Mouse (Mus musculus): ENCODE measurements around the gene Sel1l. TPM values are rescaled to one million over a fixed set of nuclear protein-coding genes. Genes with fewer than 3 reads are reported as not detected.
A peak's percentile ranks its signal among the peaks of the same experiment; 100 is the strongest.
"Not testable (repeated sequence)": the region's sequence is repeated elsewhere in the genome, so short reads cannot be mapped to it uniquely, and the experiment has no call there.

Sel1l gene
- polyA plus RNA-seq, 1 experiment from 2014 or later, result 89.3 TPM

DNA sequence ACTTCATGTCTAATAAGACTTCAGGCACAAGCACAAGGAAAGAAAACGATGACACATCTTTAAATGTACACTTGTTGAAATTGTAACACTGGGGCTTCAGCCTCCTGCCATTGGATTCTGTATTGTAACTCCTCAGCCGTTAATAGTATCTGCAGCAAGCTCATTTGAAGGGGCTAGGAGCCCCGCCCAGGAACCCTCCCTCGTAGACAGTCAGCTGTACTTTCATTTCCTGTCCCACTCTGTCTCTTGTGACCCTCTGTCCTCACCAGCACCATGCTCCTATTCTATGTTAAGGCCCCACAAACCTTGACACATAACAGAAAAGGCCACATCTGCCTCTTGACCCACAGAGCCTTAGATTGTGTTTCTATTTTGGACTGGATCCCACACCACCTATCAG lies 57.1 kb downstream of the Sel1l start:
- Histone ChIP-seq H3K4me2 (replicated peaks; ENCODE audit: low read depth, low read length) (no peak overlapping the region), H3K27ac (ENCODE audit: low read depth, low read length) (no peak overlapping the region), H3K9me3 (ENCODE audit: control insufficient read depth, low read length) (no peaks in the 10 kb centered on the region), H3K4me1 (ENCODE audit: control insufficient read depth, insufficient read depth, low read length) (no peaks in the 10 kb centered on the region), H3K36me3 (ENCODE audit: control insufficient read depth, insufficient read depth, low read length) (no peaks in the 10 kb centered on the region), H3K9ac (ENCODE audit: low read depth, low read length) (no peak overlapping the region), H3K4me3 (ENCODE audit: low read length) (no peak overlapping the region), H3K27me3 (ENCODE audit: control insufficient read depth, insufficient read depth, low read length) (no peaks in the 10 kb centered on the region)
- ATAC-seq (ENCODE audit: low FRiP score, low TSS enrichment), result no peak
- WGBS, result 57% methylated on average over 4 of the region's 4 CpGs

DNA sequence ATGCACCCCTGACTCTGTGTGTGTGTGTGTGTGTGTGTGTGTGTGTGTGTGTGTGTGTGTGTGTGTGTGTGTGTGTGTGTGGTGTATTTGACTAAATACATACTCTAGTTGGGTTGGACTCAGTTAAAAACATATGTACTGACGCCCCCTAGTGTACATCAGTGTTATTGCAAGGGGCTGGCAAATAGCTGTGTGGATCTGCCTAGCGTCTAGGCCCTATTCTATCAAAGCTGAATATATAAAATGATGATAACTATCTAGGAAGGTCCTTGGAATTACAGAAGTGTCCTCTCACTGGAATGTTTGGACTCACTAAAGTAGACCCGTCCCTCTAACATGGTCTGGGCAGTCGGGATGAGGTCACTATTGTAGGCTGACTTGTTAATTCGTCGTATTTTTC lies 59.2 kb downstream of the Sel1l start:
- WGBS, result 53% methylated on average over 6 of the region's 6 CpGs

DNA sequence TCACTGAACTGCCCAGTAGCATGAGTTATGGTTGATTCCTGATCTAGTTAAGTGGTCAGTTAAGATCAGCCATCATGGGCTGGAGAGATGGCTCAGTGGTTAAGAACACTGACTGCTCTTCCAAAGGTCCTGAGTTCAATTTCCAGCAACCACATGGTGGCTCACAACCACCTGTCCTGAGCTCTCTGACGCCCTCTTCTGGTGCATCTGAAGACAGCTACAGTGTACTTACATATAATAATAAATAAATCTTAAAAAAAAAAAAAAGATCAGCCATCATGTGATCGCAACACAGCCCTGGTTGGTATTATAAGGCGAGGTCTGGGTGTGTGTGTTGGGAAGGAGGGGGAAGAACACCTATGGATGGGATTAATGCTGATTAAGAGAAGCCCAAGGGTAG lies 60.5 kb downstream of the Sel1l start:
- ATAC-seq (ENCODE audit: low FRiP score, low TSS enrichment); H3K4me3 ChIP-seq (ENCODE audit: low read length); H3K9ac ChIP-seq (ENCODE audit: low read depth, low read length); H3K27ac ChIP-seq (ENCODE audit: low read depth, low read length); H3K4me1 ChIP-seq (ENCODE audit: control insufficient read depth, insufficient read depth, low read length); H3K9me3 ChIP-seq (ENCODE audit: control insufficient read depth, low read length); H3K36me3 ChIP-seq (ENCODE audit: control insufficient read depth, insufficient read depth, low read length); H3K27me3 ChIP-seq (ENCODE audit: control insufficient read depth, insufficient read depth, low read length); H3K4me2 ChIP-seq (replicated peaks; ENCODE audit: low read depth, low read length): not testable (repeated sequence)
- 65% methylated on average over 3 of the region's 3 CpGs for WGBS

More for the DNA sequence above, 59.2 kb downstream of the Sel1l start:
- H3K9ac ChIP-seq (ENCODE audit: low read depth, low read length), result no peak overlapping the region
- H3K4me1 ChIP-seq (ENCODE audit: control insufficient read depth, insufficient read depth, low read length), result no peaks in the 10 kb centered on the region
- ATAC-seq (ENCODE audit: low FRiP score, low TSS enrichment), result peak; percentile 36; the same call in 1 of the 2 replicates
- no peak overlapping the region for H3K27ac ChIP-seq (ENCODE audit: low read depth, low read length)
- no peak overlapping the region for H3K4me2 ChIP-seq (replicated peaks; ENCODE audit: low read depth, low read length)
- no peaks in the 10 kb centered on the region for H3K36me3 ChIP-seq (ENCODE audit: control insufficient read depth, insufficient read depth, low read length)
- H3K27me3 ChIP-seq (ENCODE audit: control insufficient read depth, insufficient read depth, low read length), result no peaks in the 10 kb centered on the region
- no peaks in the 10 kb centered on the region for H3K9me3 ChIP-seq (ENCODE audit: control insufficient read depth, low read length)
- H3K4me3 ChIP-seq (ENCODE audit: low read length), result no peak overlapping the region

DNA sequence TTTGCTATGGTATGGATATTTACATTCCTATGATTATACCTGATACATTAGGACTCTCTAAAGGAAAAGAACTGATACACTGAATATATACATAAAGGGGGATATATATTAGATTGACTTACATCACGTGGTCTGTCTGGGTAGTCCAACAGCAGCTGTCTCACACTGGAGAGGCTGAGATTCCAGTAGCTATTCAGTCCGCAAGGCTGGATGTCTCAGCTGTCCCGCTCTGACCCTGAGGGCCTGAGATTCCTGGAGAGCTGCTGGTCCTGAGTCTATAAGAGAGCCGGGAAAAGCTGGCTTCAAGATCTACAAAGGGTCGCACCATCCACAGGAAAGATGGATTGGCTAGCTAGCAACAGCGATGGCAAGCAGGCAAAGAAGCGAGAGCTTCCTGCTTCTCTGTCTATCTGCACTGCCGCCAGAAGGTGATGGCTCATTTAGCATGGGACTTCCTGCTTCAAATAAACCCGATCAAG lies 61.0 kb downstream of the Sel1l start, which contains the start of gene Ston2:
Gene Ston2, minus strand, starts transcription at position 429 of the 479 bp plus-strand sequence.
- 58% methylated on average over 9 of the region's 9 CpGs for WGBS
- no peaks in the 10 kb centered on the region for H3K4me1 ChIP-seq (ENCODE audit: control insufficient read depth, insufficient read depth, low read length)
- no peak within 1 kb of the TSS for H3K27ac ChIP-seq (ENCODE audit: low read depth, low read length)
- H3K4me3 ChIP-seq (ENCODE audit: low read length), result no peak within 1 kb of the TSS
- ATAC-seq (ENCODE audit: low FRiP score, low TSS enrichment), result no peak
- H3K36me3 ChIP-seq (ENCODE audit: control insufficient read depth, insufficient read depth, low read length), result no peaks in the 10 kb centered on the region
- no peaks in the 10 kb centered on the region for H3K9me3 ChIP-seq (ENCODE audit: control insufficient read depth, low read length)
- H3K9ac ChIP-seq (ENCODE audit: low read depth, low read length), result no peak within 1 kb of the TSS
- no peak within 1 kb of the TSS for H3K4me2 ChIP-seq (replicated peaks; ENCODE audit: low read depth, low read length)
- H3K27me3 ChIP-seq (ENCODE audit: control insufficient read depth, insufficient read depth, low read length), result no peaks in the 10 kb centered on the region

DNA sequence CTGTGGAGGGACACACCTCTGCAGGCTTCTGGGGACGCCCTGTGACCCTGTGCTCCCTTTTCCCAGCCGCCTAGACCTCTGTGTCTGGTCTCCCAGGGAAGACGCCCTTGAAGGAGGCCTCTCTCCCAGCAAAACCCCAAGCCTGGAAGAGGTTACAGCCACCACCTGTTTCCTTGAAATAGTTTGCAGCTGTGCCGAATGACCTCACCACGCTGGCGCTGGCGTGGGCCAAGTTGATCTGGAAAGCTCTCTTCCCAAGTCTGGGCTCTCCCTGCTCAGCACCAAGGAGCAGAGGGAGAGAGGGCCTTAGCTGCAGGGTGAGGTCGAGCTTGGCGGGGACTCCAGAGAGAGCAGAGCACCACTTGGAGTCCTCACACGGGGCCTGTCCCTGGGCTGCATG lies 62.6 kb downstream of the Sel1l start:
- no peak for ATAC-seq (ENCODE audit: low FRiP score, low TSS enrichment)
- no peak overlapping the region for H3K9ac ChIP-seq (ENCODE audit: low read depth, low read length)
- no peaks in the 10 kb centered on the region for H3K36me3 ChIP-seq (ENCODE audit: control insufficient read depth, insufficient read depth, low read length)
- no peak overlapping the region for H3K27ac ChIP-seq (ENCODE audit: low read depth, low read length)
- WGBS, result 50% methylated on average over 10 of the region's 10 CpGs
- no peaks in the 10 kb centered on the region for H3K27me3 ChIP-seq (ENCODE audit: control insufficient read depth, insufficient read depth, low read length)
- no peaks in the 10 kb centered on the region for H3K4me1 ChIP-seq (ENCODE audit: control insufficient read depth, insufficient read depth, low read length)
- no peak overlapping the region for H3K4me3 ChIP-seq (ENCODE audit: low read length)
- no peaks in the 10 kb centered on the region for H3K9me3 ChIP-seq (ENCODE audit: control insufficient read depth, low read length)
- H3K4me2 ChIP-seq (replicated peaks; ENCODE audit: low read depth, low read length), result no peak overlapping the region

DNA sequence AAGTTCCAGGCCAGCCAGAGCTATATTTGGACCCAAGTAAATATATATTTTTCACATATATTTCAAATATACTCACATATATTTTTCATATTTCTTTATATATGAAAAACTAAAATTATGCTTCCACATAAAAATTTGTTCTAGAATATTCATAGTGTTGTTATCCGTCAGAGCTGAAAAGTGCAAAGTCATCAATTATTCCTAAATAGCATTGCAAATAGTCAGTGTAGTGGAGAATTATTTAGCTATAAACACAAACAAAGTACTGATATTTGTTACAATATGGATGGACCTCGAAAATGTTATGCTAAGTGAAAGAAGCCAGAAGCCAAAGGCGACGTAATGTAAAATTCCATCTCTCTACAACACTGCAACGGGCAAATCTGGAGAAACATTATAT lies 67.5 kb downstream of the Sel1l start:
- no peak overlapping the region for H3K27ac ChIP-seq (ENCODE audit: low read depth, low read length)
- no peaks in the 10 kb centered on the region for H3K9me3 ChIP-seq (ENCODE audit: control insufficient read depth, low read length)
- H3K4me3 ChIP-seq (ENCODE audit: low read length), result no peak overlapping the region
- WGBS, result 87% methylated on average over 5 of the region's 5 CpGs
- H3K9ac ChIP-seq (ENCODE audit: low read depth, low read length), result no peak overlapping the region
- H3K36me3 ChIP-seq (ENCODE audit: control insufficient read depth, insufficient read depth, low read length), result no peaks in the 10 kb centered on the region
- no peak overlapping the region for H3K4me2 ChIP-seq (replicated peaks; ENCODE audit: low read depth, low read length)
- no peaks in the 10 kb centered on the region for H3K27me3 ChIP-seq (ENCODE audit: control insufficient read depth, insufficient read depth, low read length)
- H3K4me1 ChIP-seq (ENCODE audit: control insufficient read depth, insufficient read depth, low read length), result no peaks in the 10 kb centered on the region; the same call in none of the 2 replicates
- ATAC-seq (ENCODE audit: low FRiP score, low TSS enrichment), result no peak

DNA sequence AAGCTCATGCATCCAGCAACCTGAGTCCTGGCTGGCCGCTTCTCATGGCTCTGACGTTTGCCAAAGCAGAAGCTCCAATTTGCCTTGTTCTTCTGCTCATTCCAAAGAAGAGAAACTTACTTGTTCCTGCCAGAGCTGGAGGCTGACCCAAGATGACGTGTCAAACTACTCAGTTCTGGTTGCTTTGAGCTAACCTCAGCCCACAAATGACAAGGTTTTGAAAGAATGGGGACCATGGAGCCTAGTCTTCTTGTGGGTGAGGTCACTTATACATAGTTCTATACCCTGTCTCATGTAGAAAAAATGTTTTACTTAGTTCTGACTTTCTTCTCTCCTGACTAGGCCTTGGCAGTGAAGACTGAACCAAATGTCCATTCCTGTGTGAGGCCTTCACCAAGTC lies 68.4 kb downstream of the Sel1l start:
- Histone ChIP-seq H3K27ac (ENCODE audit: low read depth, low read length) (no peak overlapping the region), H3K4me3 (ENCODE audit: low read length) (no peak overlapping the region), H3K4me2 (replicated peaks; ENCODE audit: low read depth, low read length) (no peak overlapping the region), H3K9me3 (ENCODE audit: control insufficient read depth, low read length) (no peaks in the 10 kb centered on the region), H3K27me3 (ENCODE audit: control insufficient read depth, insufficient read depth, low read length) (no peaks in the 10 kb centered on the region), H3K9ac (ENCODE audit: low read depth, low read length) (no peak overlapping the region), H3K4me1 (ENCODE audit: control insufficient read depth, insufficient read depth, low read length) (no peaks in the 10 kb centered on the region; the same call in none of the 2 replicates), H3K36me3 (ENCODE audit: control insufficient read depth, insufficient read depth, low read length) (no peaks in the 10 kb centered on the region)
- 85% methylated on average over 3 of the region's 3 CpGs for WGBS
- no peak for ATAC-seq (ENCODE audit: low FRiP score, low TSS enrichment)

DNA sequence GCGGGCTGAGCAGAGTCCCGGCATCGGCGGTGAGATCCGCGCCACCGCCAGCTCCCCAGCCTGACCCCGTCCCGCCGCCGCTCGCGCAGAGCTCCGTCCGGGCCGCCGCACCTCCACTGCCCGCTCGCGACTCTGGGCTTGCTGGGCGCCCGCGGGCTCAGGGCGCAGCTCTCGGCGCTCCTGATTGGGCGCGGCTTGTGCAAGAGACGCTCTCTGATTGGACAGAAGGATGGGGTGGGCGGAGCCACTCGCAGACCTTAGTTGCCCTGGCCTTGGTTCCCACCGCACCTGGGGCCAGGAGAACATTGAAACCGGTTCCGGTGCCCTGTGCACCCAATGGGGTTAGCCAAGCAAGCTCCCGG lies 70.0 kb downstream of the Sel1l start:
- no peak overlapping the region for H3K27ac ChIP-seq (ENCODE audit: low read depth, low read length)
- 2% methylated on average over 35 of the region's 35 CpGs for WGBS
- peak overlapping the region; percentile 64 for H3K9ac ChIP-seq (ENCODE audit: low read depth, low read length)

DNA sequence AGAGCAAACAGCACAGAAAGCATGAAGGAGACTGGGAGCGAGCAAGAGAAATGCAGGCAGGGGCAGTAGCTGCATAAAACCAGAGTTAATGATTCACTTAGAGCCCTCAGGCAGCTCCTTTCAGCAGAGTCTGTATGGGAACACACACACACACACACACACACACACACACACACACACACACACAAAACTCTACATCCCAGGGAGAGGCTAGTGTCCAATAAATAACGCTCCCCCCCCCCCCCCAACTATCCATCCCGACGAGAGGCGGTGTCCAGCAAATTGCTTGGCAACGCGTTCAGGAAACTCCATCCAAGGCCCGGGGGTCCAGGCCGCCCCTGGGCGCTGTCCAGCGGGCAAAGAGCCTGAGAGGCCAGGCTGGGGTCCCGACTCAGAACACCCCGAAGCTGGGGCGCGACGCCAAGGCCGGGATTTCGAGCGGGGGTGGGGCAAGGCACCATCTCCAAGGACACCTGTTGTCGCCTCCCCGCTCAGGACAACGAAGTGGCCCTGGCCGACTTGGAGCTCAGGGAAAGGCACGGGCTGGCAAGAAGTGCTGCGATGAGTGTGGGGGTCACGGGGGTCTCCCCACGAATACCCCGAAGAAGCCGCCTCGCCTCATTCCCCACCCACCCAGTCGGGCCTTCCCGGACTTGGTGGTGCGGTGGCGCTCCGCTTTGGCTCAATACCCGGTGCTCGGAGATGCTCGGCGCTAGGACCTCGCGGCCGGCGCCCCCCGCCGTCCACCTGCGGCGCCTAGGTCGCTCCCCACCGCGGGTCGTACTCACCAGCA lies 70.5 kb downstream of the Sel1l start:
- Histone ChIP-seq H3K27me3 (ENCODE audit: control insufficient read depth, insufficient read depth, low read length) (no peaks in the 10 kb centered on the region), H3K4me1 (ENCODE audit: control insufficient read depth, insufficient read depth, low read length) (no peaks in the 10 kb centered on the region; the same call in none of the 2 replicates), H3K4me2 (replicated peaks; ENCODE audit: low read depth, low read length) (peak overlapping the region; percentile 80), H3K4me3 (ENCODE audit: low read length) (peak overlapping the region; percentile 72), H3K27ac (ENCODE audit: low read depth, low read length) (no peak overlapping the region), H3K9ac (ENCODE audit: low read depth, low read length) (peak overlapping the region; percentile 64), H3K9me3 (ENCODE audit: control insufficient read depth, low read length) (no peaks in the 10 kb centered on the region), H3K36me3 (ENCODE audit: control insufficient read depth, insufficient read depth, low read length) (no peaks in the 10 kb centered on the region)
- WGBS, result under 1% methylated on average over 45 of the region's 51 CpGs
- peak; percentile 88 for ATAC-seq (ENCODE audit: low FRiP score, low TSS enrichment)

More for the DNA sequence above, 70.0 kb downstream of the Sel1l start:
- no peaks in the 10 kb centered on the region for H3K36me3 ChIP-seq (ENCODE audit: control insufficient read depth, insufficient read depth, low read length)
- H3K4me2 ChIP-seq (replicated peaks; ENCODE audit: low read depth, low read length), result peak overlapping the region; percentile 80
- H3K27me3 ChIP-seq (ENCODE audit: control insufficient read depth, insufficient read depth, low read length), result no peaks in the 10 kb centered on the region
- peak overlapping the region; percentile 72 for H3K4me3 ChIP-seq (ENCODE audit: low read length)
- no peaks in the 10 kb centered on the region for H3K9me3 ChIP-seq (ENCODE audit: control insufficient read depth, low read length)
- peak; percentile 95 for ATAC-seq (ENCODE audit: low FRiP score, low TSS enrichment)
- H3K4me1 ChIP-seq (ENCODE audit: control insufficient read depth, insufficient read depth, low read length), result no peaks in the 10 kb centered on the region; the same call in none of the 2 replicates

Data from kidney, embryonic 14.5 days (tissue).